Mouse (Mus musculus): ENCODE measurements around the gene D230025D16Rik. TPM values are rescaled to one million over a fixed set of nuclear protein-coding genes. Genes with fewer than 3 reads are reported as not detected.
A peak's percentile ranks its signal among the peaks of the same experiment; 100 is the strongest.

The D230025D16Rik gene
- polyA plus RNA-seq, 1 experiment = not detected

GRCm38 (mm10) chr8:105254966-105255350 lies 30.0 kb downstream of the D230025D16Rik start, which contains the start of gene B3gnt9:
Gene B3gnt9, minus strand, starts transcription at chr8:105255153.
- no peak for TF ChIP-seq CTCF (IDR thresholded peaks at IDR 0.05; ENCODE audit: insufficient read depth, low read depth, low read length)
- TF ChIP-seq POLR2A (IDR thresholded peaks at IDR 0.05; ENCODE audit: insufficient read depth, low read depth, low read length) = no peak
- 2% methylated on average over 14 of the region's 14 CpGs for WGBS
- no peak within 1 kb of the TSS for H3K27ac ChIP-seq (ENCODE audit: insufficient read depth, low read depth, low read length)
- H3K4me3 ChIP-seq (ENCODE audit: insufficient read depth, low read depth, low read length) = peak within 1 kb of the TSS; percentile 59
- H3K4me1 ChIP-seq (ENCODE audit: control insufficient read depth, insufficient read depth, low read length) = peaks cover 30% of the 10 kb centered on the region

GRCm38 (mm10) chr8:105257318-105258114 lies 32.6 kb downstream of the D230025D16Rik start:
- peaks cover 31% of the 10 kb centered on the region for H3K4me1 ChIP-seq (ENCODE audit: control insufficient read depth, insufficient read depth, low read length)
- TF ChIP-seq CTCF (IDR thresholded peaks at IDR 0.05; ENCODE audit: insufficient read depth, low read depth, low read length) = no peak
- no peak for TF ChIP-seq POLR2A (IDR thresholded peaks at IDR 0.05; ENCODE audit: insufficient read depth, low read depth, low read length)
- 81% methylated on average over 7 of the region's 7 CpGs for WGBS
- no peak overlapping the region for H3K27ac ChIP-seq (ENCODE audit: insufficient read depth, low read depth, low read length)
- H3K4me3 ChIP-seq (ENCODE audit: insufficient read depth, low read depth, low read length) = no peak overlapping the region

DNA sequence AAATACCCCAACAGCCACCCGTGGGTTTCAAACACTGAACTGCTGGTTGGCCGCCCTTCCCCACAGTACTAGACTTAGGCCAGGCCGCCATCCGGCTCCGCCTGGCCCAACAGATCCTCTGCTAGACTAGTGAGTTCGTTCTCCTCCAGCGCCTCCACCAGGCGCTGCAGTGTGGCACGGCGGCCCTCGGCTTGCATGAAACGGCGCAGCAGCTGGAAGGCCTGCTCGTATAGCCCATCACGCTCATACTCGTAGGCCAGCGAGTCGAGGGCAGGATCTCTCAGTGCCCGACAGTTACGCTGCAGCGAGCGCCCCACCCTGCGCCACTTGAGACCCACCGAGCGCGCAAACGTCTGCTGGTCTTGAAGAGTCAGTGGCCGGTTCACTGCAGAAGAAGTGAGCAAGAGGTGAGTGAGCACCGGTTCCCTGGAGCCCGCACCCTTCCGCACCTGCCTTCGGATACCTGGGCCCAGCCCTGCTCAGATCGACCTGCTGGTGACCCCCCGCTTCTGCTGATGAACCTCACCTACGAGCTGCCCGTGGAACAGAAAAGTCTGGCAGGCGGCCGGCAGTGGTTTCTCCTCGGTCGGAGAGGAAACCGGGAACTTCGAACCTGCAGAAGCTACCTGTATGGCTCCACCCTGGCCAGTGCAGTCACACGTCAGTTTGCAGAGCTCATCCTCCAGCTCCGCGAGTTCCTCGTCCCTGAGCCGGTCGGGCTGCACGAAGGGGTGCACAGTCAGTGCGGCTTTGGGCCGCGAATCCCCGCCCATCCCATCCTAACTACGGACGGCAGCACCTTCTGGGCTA lies 34.2 kb downstream of the D230025D16Rik start:
- Histone ChIP-seq H3K4me3 (ENCODE audit: insufficient read depth, low read depth, low read length) (peak overlapping the region; percentile 51), H3K27ac (ENCODE audit: insufficient read depth, low read depth, low read length) (no peak overlapping the region), H3K4me1 (ENCODE audit: control insufficient read depth, insufficient read depth, low read length) (peaks cover 27% of the 10 kb centered on the region)
- TF ChIP-seq CTCF (IDR thresholded peaks at IDR 0.05; ENCODE audit: insufficient read depth, low read depth, low read length) (no peak), POLR2A (IDR thresholded peaks at IDR 0.05; ENCODE audit: insufficient read depth, low read depth, low read length) (no peak)
- 10% methylated on average over 55 of the region's 55 CpGs for WGBS

- TF ChIP-seq CTCF (IDR thresholded peaks at IDR 0.05; ENCODE audit: insufficient read depth, low read depth, low read length) = peak; percentile 97
- TF ChIP-seq POLR2A (IDR thresholded peaks at IDR 0.05; ENCODE audit: insufficient read depth, low read depth, low read length) = no peak
- Histone ChIP-seq H3K4me3 (ENCODE audit: insufficient read depth, low read depth, low read length) (peak overlapping the region; percentile 51), H3K27ac (ENCODE audit: insufficient read depth, low read depth, low read length) (no peak overlapping the region), H3K4me1 (ENCODE audit: control insufficient read depth, insufficient read depth, low read length) (peaks cover 28% of the 10 kb centered on the region)
- WGBS = 5% methylated on average over 30 of the region's 30 CpGs
These were observed 34.9 kb downstream of the D230025D16Rik start for GRCm38 (mm10) chr8:105259721-105260320.

- WGBS = 81% methylated on average over 7 of the region's 7 CpGs
- no peak for TF ChIP-seq CTCF (IDR thresholded peaks at IDR 0.05; ENCODE audit: insufficient read depth, low read depth, low read length)
- no peak for TF ChIP-seq POLR2A (IDR thresholded peaks at IDR 0.05; ENCODE audit: insufficient read depth, low read depth, low read length)
These were observed 35.6 kb downstream of the D230025D16Rik start for GRCm38 (mm10) chr8:105260371-105261099.

GRCm38 (mm10) chr8:105261326-105261980 lies 36.5 kb downstream of the D230025D16Rik start:
- H3K4me3 ChIP-seq (ENCODE audit: insufficient read depth, low read depth, low read length) = no peak overlapping the region
- H3K27ac ChIP-seq (ENCODE audit: insufficient read depth, low read depth, low read length) = no peak overlapping the region
- WGBS = 92% methylated on average over 12 of the region's 12 CpGs

More at GRCm38 (mm10) chr8:105260371-105261099, 35.6 kb downstream of the D230025D16Rik start:
- peaks cover 24% of the 10 kb centered on the region for H3K4me1 ChIP-seq (ENCODE audit: control insufficient read depth, insufficient read depth, low read length)
- H3K27ac ChIP-seq (ENCODE audit: insufficient read depth, low read depth, low read length) = no peak overlapping the region
- no peak overlapping the region for H3K4me3 ChIP-seq (ENCODE audit: insufficient read depth, low read depth, low read length)

DNA sequence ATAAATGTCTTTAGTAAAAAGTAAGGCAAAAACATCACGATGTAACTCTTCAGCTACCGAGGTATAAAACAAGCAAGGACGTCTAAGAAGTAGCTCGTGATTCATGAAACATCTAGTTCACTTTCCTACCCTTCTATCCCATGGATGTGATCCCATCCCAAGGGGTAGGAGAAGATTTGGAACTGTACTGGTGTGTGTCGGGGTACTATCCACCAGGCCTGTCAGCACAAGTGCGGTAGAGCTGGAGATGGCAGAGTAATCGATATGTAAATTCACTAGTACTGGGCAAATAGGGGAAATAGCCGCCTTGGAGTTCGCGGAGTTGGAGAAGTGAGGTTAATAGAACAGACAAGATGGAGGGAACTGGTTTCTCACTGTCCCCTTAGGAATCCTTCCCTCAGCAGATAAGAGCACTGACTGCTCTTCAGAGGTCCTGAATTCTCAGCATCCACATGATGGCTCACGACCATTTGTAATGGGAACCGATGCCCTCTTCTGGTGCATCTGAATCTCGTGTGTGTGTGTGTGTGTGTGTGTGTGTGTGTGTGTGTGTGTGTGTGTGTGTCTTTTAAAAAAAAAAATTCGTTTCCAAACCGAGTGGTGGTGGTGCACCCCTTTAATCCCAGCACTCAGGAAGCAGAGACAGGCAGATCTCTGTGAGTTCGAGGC lies 38.4 kb downstream of the D230025D16Rik start:
- Histone ChIP-seq H3K27ac (ENCODE audit: insufficient read depth, low read depth, low read length) (no peak overlapping the region), H3K4me1 (ENCODE audit: control insufficient read depth, insufficient read depth, low read length) (peaks cover 30% of the 10 kb centered on the region), H3K4me3 (ENCODE audit: insufficient read depth, low read depth, low read length) (no peak overlapping the region)
- no peak for TF ChIP-seq CTCF (IDR thresholded peaks at IDR 0.05; ENCODE audit: insufficient read depth, low read depth, low read length)
- TF ChIP-seq POLR2A (IDR thresholded peaks at IDR 0.05; ENCODE audit: insufficient read depth, low read depth, low read length) = no peak
- 41% methylated on average over 16 of the region's 16 CpGs for WGBS

More at GRCm38 (mm10) chr8:105261326-105261980, 36.5 kb downstream of the D230025D16Rik start:
- TF ChIP-seq CTCF (IDR thresholded peaks at IDR 0.05; ENCODE audit: insufficient read depth, low read depth, low read length) (no peak), POLR2A (IDR thresholded peaks at IDR 0.05; ENCODE audit: insufficient read depth, low read depth, low read length) (no peak)
- peaks cover 24% of the 10 kb centered on the region for H3K4me1 ChIP-seq (ENCODE audit: control insufficient read depth, insufficient read depth, low read length)
